Mouse (Mus musculus): ENCODE data around the gene Mus81.

GRCm38 (mm10) chr19:5456241-5456921, 31.8 kb downstream of the Mus81 start:
- TF ChIP-seq CTCF (IDR thresholded peaks at IDR 0.05; ENCODE audit: borderline replicate concordance, control insufficient read depth, extremely low read depth, insufficient read depth, low read length, poor library complexity) = no peak
- TF ChIP-seq POLR2A (IDR thresholded peaks at IDR 0.05; ENCODE audit: control insufficient read depth, extremely low read depth, insufficient read depth, low read length, poor library complexity) = no peak
